Mouse (Mus musculus) ES-E14 (cell line): ENCODE results near the gene Ldlrad2.

Experiments used
- CHD2 ChIP-seq: IDR thresholded peaks from 2 replicates; pipeline ENCODE4 v1.6.1; 2014; ENCODE audit warnings: mild to moderate bottlenecking, low read depth, low read length, inconsistent platforms
- HCFC1 ChIP-seq: IDR thresholded peaks from 2 replicates; pipeline ENCODE4 v1.6.1; 2012; ENCODE audit warnings: low read length, inconsistent platforms, borderline replicate concordance; ENCODE audit not compliant: insufficient read depth
- ZNF384 ChIP-seq: IDR thresholded peaks from 2 replicates; pipeline ENCODE4 v1.6.1; 2012; ENCODE audit warnings: low read depth, low read length, inconsistent platforms

DNA sequence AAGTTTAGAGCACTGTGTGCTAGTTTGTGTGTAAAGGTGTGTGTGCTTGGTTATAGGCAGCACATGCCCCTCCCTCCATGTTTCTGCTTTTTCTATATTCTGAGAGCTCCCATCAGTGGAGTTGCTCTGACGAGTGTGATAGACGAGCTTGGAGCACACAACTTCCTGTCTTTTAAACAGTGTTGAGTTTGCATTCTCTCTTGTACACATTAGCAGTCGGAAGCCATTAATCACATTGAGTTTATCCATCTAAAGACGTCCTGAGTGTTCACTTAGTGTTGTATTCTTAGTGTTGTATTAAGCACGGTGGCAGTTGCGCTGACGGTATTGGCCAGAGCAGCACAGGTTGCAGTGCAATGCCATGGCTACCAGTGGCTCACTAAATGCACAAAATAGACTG lies 34.9 kb upstream of the Ldlrad2 start:
- TF ChIP-seq ZNF384: no peak
- no peak for TF ChIP-seq HCFC1
- no peak for TF ChIP-seq CHD2
